Mouse (Mus musculus) ES-Bruce4 (cell line): Measurements from ENCODE around the gene Clock. TPM values are rescaled to one million over a fixed set of nuclear protein-coding genes. Genes with fewer than 3 reads are reported as not detected.

ENCODE experiments used
- H3K27ac ChIP-seq: 2 replicates; pipeline ENCODE4 v1.5.1; 2012; ENCODE audit warnings: low read length, inconsistent platforms; ENCODE audit not compliant: insufficient read depth
- H3K27me3 ChIP-seq: 2 replicates; pipeline ENCODE4 v1.6.1; 2012; ENCODE audit warnings: mild to moderate bottlenecking, low read length, inconsistent platforms; ENCODE audit not compliant: control insufficient read depth, poor library complexity, insufficient read depth, severe bottlenecking
- H3K36me3 ChIP-seq: 2 replicates; pipeline ENCODE4 v1.6.1; 2012; ENCODE audit warnings: inconsistent platforms, mild to moderate bottlenecking, low read length, moderate library complexity; ENCODE audit not compliant: control insufficient read depth, poor library complexity, insufficient read depth, severe bottlenecking
- H3K4me1 ChIP-seq: one replicate; pipeline ENCODE4 v1.8.1; 2011; ENCODE audit warnings: low read length; ENCODE audit not compliant: control insufficient read depth, insufficient read depth
- H3K4me3 ChIP-seq: 2 replicates; pipeline ENCODE4 v1.5.1; 2011; ENCODE audit warnings: low read depth, mild to moderate bottlenecking, low read length
- H3K9ac ChIP-seq: 2 replicates; pipeline ENCODE4 v1.6.1; 2012; ENCODE audit warnings: low read depth, mild to moderate bottlenecking, inconsistent platforms; ENCODE audit not compliant: poor library complexity, severe bottlenecking
- H3K9me3 ChIP-seq: replicated peaks from 2 replicates; pipeline ENCODE4 v1.6.1; 2012; ENCODE audit warnings: mild to moderate bottlenecking, low read length, inconsistent platforms; ENCODE audit not compliant: control insufficient read depth, poor library complexity, insufficient read depth, severe bottlenecking
- CTCF ChIP-seq: IDR thresholded peaks from one replicate; pipeline ENCODE4 v1.8.1; 2011; ENCODE audit warnings: low read depth, low read length
- EP300 ChIP-seq: IDR thresholded peaks from 2 replicates; pipeline ENCODE4 v1.6.1; 2011; ENCODE audit warnings: low read depth, low read length; ENCODE audit not compliant: insufficient read depth
- POLR2A ChIP-seq: IDR thresholded peaks from one replicate; pipeline ENCODE4 v1.8.1; 2011; ENCODE audit warnings: low read length; ENCODE audit not compliant: insufficient read depth
- polyA plus RNA-seq: library from polyadenylated mRNA; stranded (reverse); fragments of >200 nt; gene quantifications from 2 replicates; pipeline ENCODE4 v1.2.4, GENCODE M21; 2011; ENCODE audit warnings: low read depth; ENCODE audit not compliant: missing spikeins, insufficient read depth, insufficient read length

Gene Clock
- polyA plus RNA-seq, 1 experiment, result 17.0 TPM

DNA sequence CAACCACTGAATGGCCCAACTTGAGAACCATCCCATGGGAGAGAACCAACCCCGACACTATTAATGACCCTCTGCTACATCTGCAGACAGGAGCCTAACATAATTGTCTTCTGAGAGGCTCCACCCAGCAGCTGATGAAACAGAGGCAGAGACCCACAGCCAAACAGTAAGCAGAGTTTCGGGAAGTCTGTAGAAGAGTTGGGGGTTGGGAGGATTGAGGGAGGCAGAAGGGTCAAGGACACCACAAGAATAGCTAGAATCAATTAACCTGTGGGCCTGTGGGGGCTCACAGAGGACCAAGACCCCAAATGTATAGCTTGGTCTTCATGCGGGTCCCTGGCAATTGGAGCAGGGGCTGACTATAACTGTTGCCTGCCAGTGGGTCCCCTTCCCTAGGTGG lies 16.3 kb downstream of the Clock start:
- Histone ChIP-seq H3K36me3 (no peaks in the 10 kb centered on the region), H3K9ac (no peak overlapping the region), H3K9me3 (no peaks in the 10 kb centered on the region), H3K27me3 (no peaks in the 10 kb centered on the region), H3K27ac (no peak overlapping the region), H3K4me1 (peaks cover 9% of the 10 kb centered on the region), H3K4me3 (no peak overlapping the region)
- TF ChIP-seq EP300 (no peak), CTCF (no peak), POLR2A (no peak)

GRCm38 (mm10) chr5:76287062-76287461 lies 17.5 kb downstream of the Clock start:
- Histone ChIP-seq H3K27me3 (no peaks in the 10 kb centered on the region), H3K4me1 (peaks cover 9% of the 10 kb centered on the region), H3K36me3 (no peaks in the 10 kb centered on the region), H3K9ac (no peak overlapping the region), H3K4me3 (no peak overlapping the region), H3K9me3 (no peaks in the 10 kb centered on the region), H3K27ac (no peak overlapping the region)
- TF ChIP-seq CTCF (no peak), POLR2A (no peak), EP300 (no peak)

DNA sequence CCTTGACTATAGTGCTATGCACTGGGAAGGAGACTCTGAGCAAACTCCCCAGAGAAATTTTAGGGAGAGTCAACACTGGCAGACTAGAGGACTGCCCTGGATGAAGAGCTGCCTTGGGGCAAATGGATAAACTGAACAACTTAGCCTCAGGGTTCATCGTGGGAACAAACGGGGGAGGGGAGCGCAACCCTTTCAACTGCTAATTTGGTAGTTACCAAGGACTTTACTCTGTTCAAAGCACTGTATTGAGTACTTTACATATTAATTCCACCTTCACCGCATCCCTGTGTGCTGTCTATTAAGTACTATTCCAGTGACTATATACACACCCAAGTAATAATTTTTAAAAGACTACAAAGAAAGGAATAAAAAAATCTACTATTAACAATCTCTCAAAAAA lies 18.9 kb downstream of the Clock start:
- no peaks in the 10 kb centered on the region for H3K9me3 ChIP-seq
- TF ChIP-seq EP300, result peak; percentile 78
- no peak for TF ChIP-seq CTCF
- peaks cover 9% of the 10 kb centered on the region for H3K4me1 ChIP-seq
- H3K36me3 ChIP-seq, result no peaks in the 10 kb centered on the region
- no peaks in the 10 kb centered on the region for H3K27me3 ChIP-seq
- no peak overlapping the region for H3K4me3 ChIP-seq
- H3K9ac ChIP-seq, result no peak overlapping the region
- no peak overlapping the region for H3K27ac ChIP-seq

DNA sequence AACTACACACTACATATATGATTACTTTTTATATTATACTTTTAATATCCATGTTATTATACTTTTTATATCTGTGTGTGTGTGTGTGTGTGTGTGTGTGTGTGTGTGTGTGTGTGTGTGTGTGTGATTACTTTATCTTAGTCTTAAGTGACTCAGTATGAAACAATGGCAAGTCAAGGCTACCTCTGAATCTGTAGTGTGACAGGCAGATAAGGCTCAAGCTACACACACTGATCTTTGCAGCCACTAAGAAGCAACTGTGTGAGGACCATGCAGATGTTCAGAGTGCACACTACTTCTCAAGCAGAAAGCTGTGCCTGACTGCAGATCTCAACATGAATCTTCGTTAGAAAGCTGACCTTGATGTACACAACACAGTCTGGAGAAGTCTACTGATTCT lies 20.7 kb downstream of the Clock start:
- no peak overlapping the region for H3K27ac ChIP-seq
- no peaks in the 10 kb centered on the region for H3K27me3 ChIP-seq
- H3K9ac ChIP-seq, result no peak overlapping the region
- H3K4me3 ChIP-seq, result no peak overlapping the region
- TF ChIP-seq POLR2A (no peak), EP300 (no peak), CTCF (no peak)
- peaks cover 7% of the 10 kb centered on the region for H3K9me3 ChIP-seq
- peaks cover 9% of the 10 kb centered on the region for H3K4me1 ChIP-seq
- no peaks in the 10 kb centered on the region; the same call in 1 of the 2 replicates for H3K36me3 ChIP-seq

DNA sequence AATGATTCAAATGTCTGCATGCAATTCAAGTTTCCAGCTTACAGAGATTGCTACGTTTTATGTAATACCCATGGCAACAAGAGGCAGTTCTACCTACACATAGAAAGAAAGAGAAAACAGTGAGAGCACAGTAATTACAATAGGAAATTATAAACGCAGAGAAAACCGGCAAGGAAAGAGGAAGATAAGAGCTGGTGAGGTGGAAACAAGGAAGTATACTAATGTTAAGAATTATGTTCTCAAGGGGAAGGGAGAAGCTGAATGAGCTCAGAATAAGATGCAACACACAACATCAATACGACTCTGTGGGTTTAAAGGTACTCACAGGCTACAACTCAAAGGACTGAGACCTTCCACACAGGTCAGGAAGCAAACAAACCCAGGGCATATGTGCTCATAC lies 29.6 kb downstream of the Clock start:
- Histone ChIP-seq H3K4me3 (no peak overlapping the region), H3K36me3 (no peaks in the 10 kb centered on the region; the same call in 1 of the 2 replicates), H3K27me3 (no peaks in the 10 kb centered on the region), H3K9me3 (peaks cover 18% of the 10 kb centered on the region), H3K27ac (no peak overlapping the region), H3K9ac (no peak overlapping the region), H3K4me1 (no peaks in the 10 kb centered on the region)
- no peak for TF ChIP-seq EP300
- TF ChIP-seq CTCF, result no peak
- no peak for TF ChIP-seq POLR2A

DNA sequence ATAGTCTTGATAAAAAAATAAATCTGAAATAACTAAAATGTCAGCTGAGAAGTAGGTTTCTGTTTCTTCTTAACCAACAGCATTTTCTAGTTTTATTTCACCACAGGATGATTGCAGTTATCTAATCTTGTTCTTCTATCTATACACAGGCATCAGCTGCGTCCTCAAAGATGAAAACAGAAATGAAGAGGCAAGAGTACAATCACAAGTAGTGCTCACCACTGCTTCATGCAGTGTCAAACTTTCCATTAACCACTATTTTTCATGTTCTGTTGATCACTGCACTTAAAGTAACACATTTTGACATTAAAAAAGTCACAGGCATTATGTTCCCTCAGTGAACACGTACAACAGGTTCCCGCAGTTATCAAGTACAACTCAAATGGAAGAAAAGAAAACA lies 53.6 kb downstream of the Clock start:
- no peak for TF ChIP-seq EP300
- TF ChIP-seq POLR2A, result no peak
- TF ChIP-seq CTCF, result no peak
- Histone ChIP-seq H3K4me1 (no peaks in the 10 kb centered on the region), H3K27ac (no peak overlapping the region), H3K27me3 (no peaks in the 10 kb centered on the region), H3K9ac (no peak overlapping the region), H3K9me3 (no peaks in the 10 kb centered on the region), H3K4me3 (no peak overlapping the region), H3K36me3 (no peaks in the 10 kb centered on the region)
